Mouse (Mus musculus) CH12.LX (cell line): Measurements from ENCODE around the gene Cd209f.
"Not testable (repeated sequence)": the region's sequence is repeated elsewhere in the genome, so short reads cannot be mapped to it uniquely, and the experiment has no call there.

Source experiments
- EP300 ChIP-seq: IDR thresholded peaks from 2 replicates; pipeline ENCODE4 v1.6.1; 2011; ENCODE audit warnings: low read length, improper control_type of control experiment
- POLR2A ChIP-seq: IDR thresholded peaks from 2 replicates; pipeline ENCODE4 v1.6.1; 2011; ENCODE audit warnings: low read depth, mild to moderate bottlenecking, improper control_type of control experiment, low read length

DNA sequence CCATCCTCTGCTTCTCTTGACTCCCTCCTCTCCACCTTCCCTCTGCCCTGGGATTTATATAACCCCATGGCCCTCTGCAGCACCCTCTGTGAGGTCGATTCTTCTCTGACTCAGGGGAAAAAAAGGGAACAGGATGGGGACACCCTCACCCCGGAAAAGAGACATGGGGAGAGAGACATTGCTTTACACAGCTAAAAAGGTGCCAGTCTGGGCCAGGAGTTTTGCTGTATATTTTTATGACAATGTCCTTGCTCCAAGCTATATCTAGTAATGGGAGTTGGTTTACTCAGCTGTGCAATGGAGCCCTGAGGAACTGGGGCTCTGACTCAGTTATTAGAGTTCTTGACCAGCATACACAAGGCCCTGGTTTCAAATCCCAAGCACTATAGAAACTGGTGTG lies at the start of gene Cd209f:
- TF ChIP-seq EP300, POLR2A: not testable (repeated sequence)
